Mouse (Mus musculus) lung, postnatal 0 days (tissue): Measurements from ENCODE around the gene Apba1. TPM values are rescaled to one million over a fixed set of nuclear protein-coding genes. Genes with fewer than 3 reads are reported as not detected.

ENCODE experiments used
- ATAC-seq: fragments of 200-750 bp; cut with Nextera tagmentation; 2 replicates; pipeline ENCODE4 v1.8.0; 2017; ENCODE audit warnings: moderate library complexity
- DNase-seq: peaks from one replicate; pipeline ENCODE4 v3.0.0-alpha.2; 2016; ENCODE audit warnings: low spot score
- H3K27ac ChIP-seq: fragments of 300-500 bp; sonication (generic); 2 replicates; pipeline ENCODE4 v1.5.1; 2014; ENCODE audit warnings: antibody characterized with exemption, mild to moderate bottlenecking, low read length, mixed read lengths
- H3K27me3 ChIP-seq: fragments of 300-500 bp; sonication (generic); replicated peaks from 2 replicates; pipeline ENCODE4 v1.6.1; 2014; ENCODE audit warnings: low read length, mixed read lengths; ENCODE audit not compliant: insufficient read depth
- H3K36me3 ChIP-seq: fragments of 300-500 bp; sonication (generic); 2 replicates; pipeline ENCODE4 v1.6.1; 2014; ENCODE audit warnings: low read length, mixed read lengths; ENCODE audit not compliant: insufficient read depth
- H3K4me1 ChIP-seq: fragments of 300-500 bp; sonication (generic); 2 replicates; pipeline ENCODE4 v1.6.1; 2014; ENCODE audit warnings: antibody characterized with exemption, low read depth, low read length, mixed read lengths; ENCODE audit not compliant: insufficient read depth
- H3K4me2 ChIP-seq: fragments of 300-500 bp; sonication (generic); replicated peaks from 2 replicates; pipeline ENCODE4 v1.6.1; 2014; ENCODE audit warnings: low read depth, mild to moderate bottlenecking, low read length, moderate library complexity, mixed read lengths
- H3K4me3 ChIP-seq: fragments of 300-500 bp; sonication (generic); 2 replicates; pipeline ENCODE4 v1.5.1; 2014; ENCODE audit warnings: low read depth, low read length
- H3K9ac ChIP-seq: fragments of 300-500 bp; sonication (generic); replicated peaks from 2 replicates; pipeline ENCODE4 v1.6.1; 2014; ENCODE audit warnings: low read depth, mild to moderate bottlenecking
- H3K9me3 ChIP-seq: fragments of 300-500 bp; sonication (generic); 2 replicates; pipeline ENCODE4 v1.6.1; 2016; ENCODE audit warnings: low read length, mixed read lengths
- CTCF ChIP-seq: IDR thresholded peaks from 2 replicates; pipeline ENCODE4 v1.5.1; 2016; ENCODE audit warnings: antibody characterized with exemption, mild to moderate bottlenecking
- EP300 ChIP-seq: IDR thresholded peaks from 2 replicates; pipeline ENCODE4 v1.6.1; 2016; ENCODE audit warnings: antibody characterized with exemption, mild to moderate bottlenecking, control low read depth
- WGBS: fragments of 180-500 bp; shearing (Covaris S2); extraction: QIAGEN DNeasy Blood & Tissue Kit; methylation state at CpG from one replicate; pipeline ENCODE4 v1.1.7; 2014; 5-methylcytosine and 5-hydroxymethylcytosine counted together
- polyA plus RNA-seq: library from polyadenylated mRNA; unstranded; fragments of >200 nt; fragmentation: Nextera tagmentation; extraction: Ambion mirVana; gene quantifications from 2 replicates; pipeline ENCODE4 v1.2.1, GENCODE M21; 2015

The Apba1 gene
- polyA plus RNA-seq, 1 experiment from 2014 or later: 0.45 TPM

GRCm38 (mm10) chr19:23967156-23967555, 208.5 kb downstream of the Apba1 start:
- no peaks in the 10 kb centered on the region for H3K27me3 ChIP-seq
- H3K4me1 ChIP-seq: no peaks in the 10 kb centered on the region; the same call in 1 of the 2 replicates
- no peaks in the 10 kb centered on the region for H3K36me3 ChIP-seq
- H3K4me2 ChIP-seq: no peak overlapping the region
- H3K9me3 ChIP-seq: no peaks in the 10 kb centered on the region
- TF ChIP-seq CTCF (no peak), EP300 (no peak)
- ATAC-seq (peak; percentile 60), DNase-seq (peak; percentile 90)
- no peak overlapping the region for H3K4me3 ChIP-seq
- H3K9ac ChIP-seq: no peak overlapping the region
- WGBS: 21% methylated on average over 2 of the region's 2 CpGs
- H3K27ac ChIP-seq: peak overlapping the region; percentile 69

- Histone ChIP-seq H3K4me3 (no peak overlapping the region), H3K27me3 (no peaks in the 10 kb centered on the region), H3K4me1 (peaks cover 7% of the 10 kb centered on the region; the same call in 1 of the 2 replicates), H3K4me2 (no peak overlapping the region), H3K27ac (peak overlapping the region; percentile 83), H3K9me3 (no peaks in the 10 kb centered on the region), H3K36me3 (0 out of 2 replicates have a peak, but pooled peaks cover 2% of the 10 kb centered on the region), H3K9ac (no peak overlapping the region)
- DNase-seq (peak; percentile 89), ATAC-seq (peak; percentile 85)
- WGBS: 51% methylated on average over 5 of the region's 5 CpGs
- TF ChIP-seq EP300 (0 out of 2 replicates have a peak, but pooled peaks have one; percentile 22), CTCF (no peak)
These were observed 209.6 kb downstream of the Apba1 start for GRCm38 (mm10) chr19:23968125-23968861.

- 63% methylated on average over 2 of the region's 2 CpGs for WGBS
- DNase-seq (no peak), ATAC-seq (no peak)
- Histone ChIP-seq H3K4me2 (no peak overlapping the region), H3K27me3 (no peaks in the 10 kb centered on the region), H3K9me3 (no peaks in the 10 kb centered on the region), H3K27ac (peak overlapping the region; percentile 83), H3K4me1 (peaks cover 8% of the 10 kb centered on the region; the same call in 1 of the 2 replicates), H3K4me3 (no peak overlapping the region), H3K9ac (no peak overlapping the region), H3K36me3 (0 out of 2 replicates have a peak, but pooled peaks cover 5% of the 10 kb centered on the region)
- TF ChIP-seq EP300 (no peak), CTCF (0 out of 2 replicates have a peak, but pooled peaks have one; percentile 2)
These were observed 210.2 kb downstream of the Apba1 start for GRCm38 (mm10) chr19:23968862-23969225.

- WGBS: 96% methylated on average over 3 of the region's 3 CpGs
- Histone ChIP-seq H3K36me3 (0 out of 2 replicates have a peak, but pooled peaks cover 10% of the 10 kb centered on the region), H3K27me3 (no peaks in the 10 kb centered on the region), H3K27ac (no peak overlapping the region), H3K9me3 (no peaks in the 10 kb centered on the region), H3K4me2 (no peak overlapping the region), H3K4me3 (no peak overlapping the region), H3K9ac (no peak overlapping the region), H3K4me1 (peaks cover 8% of the 10 kb centered on the region; the same call in 1 of the 2 replicates)
- TF ChIP-seq CTCF: no peak
- no peak for TF ChIP-seq EP300
- ATAC-seq (no peak), DNase-seq (no peak)
These were observed 211.7 kb downstream of the Apba1 start for GRCm38 (mm10) chr19:23970374-23970773.

- TF ChIP-seq CTCF (no peak), EP300 (no peak)
- Histone ChIP-seq H3K36me3 (peaks cover 14% of the 10 kb centered on the region; the same call in 1 of the 2 replicates), H3K4me3 (no peak overlapping the region), H3K9ac (no peak overlapping the region), H3K4me2 (no peak overlapping the region), H3K27ac (no peak overlapping the region), H3K27me3 (no peaks in the 10 kb centered on the region), H3K4me1 (peaks cover 8% of the 10 kb centered on the region; the same call in 1 of the 2 replicates), H3K9me3 (no peaks in the 10 kb centered on the region)
- 88% methylated on average over 7 of the region's 7 CpGs for WGBS
- DNase-seq (no peak), ATAC-seq (no peak)
These were observed 212.7 kb downstream of the Apba1 start for GRCm38 (mm10) chr19:23971391-23971790.

- Histone ChIP-seq H3K9ac (no peak overlapping the region), H3K27ac (peak overlapping the region; percentile 51), H3K4me1 (peaks cover 8% of the 10 kb centered on the region; the same call in 1 of the 2 replicates), H3K27me3 (no peaks in the 10 kb centered on the region), H3K36me3 (peaks cover 14% of the 10 kb centered on the region; the same call in 1 of the 2 replicates), H3K9me3 (no peaks in the 10 kb centered on the region), H3K4me3 (no peak overlapping the region), H3K4me2 (no peak overlapping the region)
- ATAC-seq (peak; percentile 63), DNase-seq (peak; percentile 88)
- TF ChIP-seq EP300 (no peak), CTCF (peak; percentile 40)
- WGBS: 55% methylated on average over 16 of the region's 16 CpGs
These were observed 214.4 kb downstream of the Apba1 start for GRCm38 (mm10) chr19:23972881-23973649.
